14 mouse cellular contexts compared by ENCODE assay signal in genomic region chr9:102543761-102544115, GRCm38 (mm10). TPM values are rescaled to one million over a fixed set of nuclear protein-coding genes. Genes with fewer than 3 reads are reported as not detected.
A peak's percentile ranks its signal among the peaks of the same experiment; 100 is the strongest.
DNase-seq lines count a peak whose midpoint lies in the region; ATAC-seq and TF ChIP-seq lines count a peak whose summit lies in the region.
"Had no signal": no experiment of that assay in that cellular context is flagged by ENCODE, and none has a peak within 500 bp of the region (broad histone marks: within the 10 kb centered on the region; RNA-seq: fewer than 3 reads in every experiment).

No protein-coding gene starts in this region.

- H3K36me3 ChIP-seq in lung, embryonic 15.5 days: no peaks in the 10 kb centered on the region
- no peaks in the 10 kb centered on the region for H3K36me3 ChIP-seq in forebrain, embryonic 14.5 days (ENCODE audit: control insufficient read depth, insufficient read depth, low read length)
- H3K36me3 ChIP-seq in hindbrain, embryonic 15.5 days: no peaks in the 10 kb centered on the region
- H3K36me3 ChIP-seq in neural tube, embryonic 12.5 days: no peaks in the 10 kb centered on the region
- H3K36me3 ChIP-seq in intestine, embryonic 16.5 days (ENCODE audit: control insufficient read depth, insufficient read depth, low read length): no peaks in the 10 kb centered on the region
- H3K36me3 ChIP-seq: embryonic facial prominence, embryonic 12.5 days; liver, embryonic 15.5 days had no signal

- no peak overlapping the region for H3K27ac ChIP-seq in lung, embryonic 15.5 days
- H3K27ac ChIP-seq in forebrain, embryonic 14.5 days (ENCODE audit: low read depth, low read length): peak overlapping the region; percentile 92
- H3K27ac ChIP-seq in hindbrain, embryonic 15.5 days (replicated peaks): peak overlapping the region; percentile 96
- H3K27ac ChIP-seq in neural tube, embryonic 12.5 days: no peak overlapping the region
- no peak overlapping the region for H3K27ac ChIP-seq in intestine, embryonic 16.5 days (ENCODE audit: low read length)
- H3K27ac ChIP-seq: embryonic facial prominence, embryonic 12.5 days; liver, embryonic 15.5 days had no signal

- 46% methylated on average over 2 of the region's 2 CpGs for WGBS in lung, embryonic 15.5 days
- WGBS in forebrain, embryonic 14.5 days: 21% methylated on average over 2 of the region's 2 CpGs
- 10% methylated on average over 2 of the region's 2 CpGs for WGBS in hindbrain, embryonic 15.5 days
- WGBS in neural tube, embryonic 12.5 days: 34% methylated on average over 2 of the region's 2 CpGs
- WGBS in intestine, embryonic 16.5 days: 68% methylated on average over 2 of the region's 2 CpGs
- 73% methylated on average over 2 of the region's 2 CpGs for WGBS in lung, adult 2 months

- no peak overlapping the region for H3K4me2 ChIP-seq in lung, embryonic 15.5 days
- H3K4me2 ChIP-seq in forebrain, embryonic 14.5 days (ENCODE audit: low read length): peak overlapping the region; percentile 56
- H3K4me2 ChIP-seq in hindbrain, embryonic 15.5 days: no peak overlapping the region; the same call in 1 of the 2 replicates
- no peak overlapping the region for H3K4me2 ChIP-seq in neural tube, embryonic 12.5 days (replicated peaks)
- no peak overlapping the region for H3K4me2 ChIP-seq in intestine, embryonic 16.5 days (ENCODE audit: low read depth, low read length)
- H3K4me2 ChIP-seq: liver, embryonic 15.5 days had no signal

- H3K4me1 ChIP-seq in lung, embryonic 15.5 days: peaks cover 19% of the 10 kb centered on the region
- peaks cover 31% of the 10 kb centered on the region for H3K4me1 ChIP-seq in forebrain, embryonic 14.5 days (ENCODE audit: control insufficient read depth, insufficient read depth, low read length)
- H3K4me1 ChIP-seq in hindbrain, embryonic 15.5 days (replicated peaks): peaks cover 46% of the 10 kb centered on the region
- peaks cover 27% of the 10 kb centered on the region for H3K4me1 ChIP-seq in neural tube, embryonic 12.5 days
- H3K4me1 ChIP-seq in intestine, embryonic 16.5 days (ENCODE audit: control insufficient read depth, insufficient read depth, low read length): peaks cover 7% of the 10 kb centered on the region
- H3K4me1 ChIP-seq in lung, adult 2 months (ENCODE audit: control insufficient read depth, insufficient read depth, low read length): no peaks in the 10 kb centered on the region
- H3K4me1 ChIP-seq: liver, embryonic 15.5 days had no signal

- H3K9me3 ChIP-seq in lung, embryonic 15.5 days: no peaks in the 10 kb centered on the region
- H3K9me3 ChIP-seq in forebrain, embryonic 14.5 days (replicated peaks; ENCODE audit: control insufficient read depth, low read length): no peaks in the 10 kb centered on the region
- no peaks in the 10 kb centered on the region for H3K9me3 ChIP-seq in hindbrain, embryonic 15.5 days
- no peaks in the 10 kb centered on the region for H3K9me3 ChIP-seq in neural tube, embryonic 12.5 days
- H3K9me3 ChIP-seq in intestine, embryonic 16.5 days (ENCODE audit: control insufficient read depth, low read length): no peaks in the 10 kb centered on the region
- H3K9me3 ChIP-seq: embryonic facial prominence, embryonic 12.5 days; liver, embryonic 15.5 days had no signal

- TF ChIP-seq CTCF in lung, adult 2 months (IDR thresholded peaks at IDR 0.05; ENCODE audit: insufficient read depth, low read length): no peak

- no peak for TF ChIP-seq POLR2A in lung, adult 2 months (IDR thresholded peaks at IDR 0.05; ENCODE audit: borderline replicate concordance, extremely low read depth, low read depth, low read length)

- no peak for DNase-seq in lung, postnatal 36 days
- peak; percentile 60 for DNase-seq in forebrain, embryonic 14.5 days (ENCODE audit: low spot score)
- no peak for DNase-seq in yolk sac, embryonic 10.5 days (ENCODE audit: low spot score)
- DNase-seq in lung, adult 2 months: no peak
- DNase-seq: heart, postnatal 36 days had no signal

- no peak overlapping the region for H3K4me3 ChIP-seq in lung, embryonic 15.5 days
- H3K4me3 ChIP-seq in forebrain, embryonic 14.5 days (ENCODE audit: low read depth, low read length): no peak overlapping the region
- H3K4me3 ChIP-seq in hindbrain, embryonic 15.5 days: no peak overlapping the region
- H3K4me3 ChIP-seq in neural tube, embryonic 12.5 days: no peak overlapping the region
- no peak overlapping the region for H3K4me3 ChIP-seq in intestine, embryonic 16.5 days (ENCODE audit: low read length)
- no peak overlapping the region for H3K4me3 ChIP-seq in lung, adult 2 months (replicated peaks; ENCODE audit: extremely low read depth, low read depth, low read length)
- H3K4me3 ChIP-seq: liver, embryonic 15.5 days; megakaryocyte, embryonic 14.5 days had no signal

- peak; percentile 15; the same call in 1 of the 2 replicates for ATAC-seq in lung, embryonic 15.5 days (ENCODE audit: borderline replicate concordance, extremely low read depth, low FRiP score, low TSS enrichment)
- peak; percentile 3; the same call in 1 of the 2 replicates for ATAC-seq in forebrain, embryonic 14.5 days
- peak; percentile 36 for ATAC-seq in hindbrain, embryonic 15.5 days (ENCODE audit: low FRiP score, low read depth)
- ATAC-seq in neural tube, embryonic 12.5 days (ENCODE audit: low FRiP score, low read depth): no peak
- no peak for ATAC-seq in intestine, embryonic 16.5 days
- ATAC-seq: CD4-positive, CD25-positive, alpha-beta regulatory T cell, adult 4 months had no signal

- H3K9ac ChIP-seq in lung, embryonic 15.5 days: no peak overlapping the region
- no peak overlapping the region for H3K9ac ChIP-seq in forebrain, embryonic 14.5 days (ENCODE audit: low read length)
- no peak overlapping the region for H3K9ac ChIP-seq in hindbrain, embryonic 15.5 days
- H3K9ac ChIP-seq in neural tube, embryonic 12.5 days: 0 out of 2 replicates have a peak overlapping the region, but pooled peaks have one; percentile 46
- no peak overlapping the region for H3K9ac ChIP-seq in intestine, embryonic 16.5 days (ENCODE audit: low read depth, low read length)
- H3K9ac ChIP-seq: embryonic facial prominence, embryonic 12.5 days; liver, embryonic 15.5 days had no signal

- H3K27me3 ChIP-seq in lung, embryonic 15.5 days: peaks cover 20% of the 10 kb centered on the region; the same call in 1 of the 2 replicates
- H3K27me3 ChIP-seq in forebrain, embryonic 14.5 days (replicated peaks; ENCODE audit: control insufficient read depth, insufficient read depth, low read length): 0 out of 2 replicates have a peak, but pooled peaks cover 9% of the 10 kb centered on the region
- peaks cover 4% of the 10 kb centered on the region; the same call in 1 of the 2 replicates for H3K27me3 ChIP-seq in hindbrain, embryonic 15.5 days
- H3K27me3 ChIP-seq in neural tube, embryonic 12.5 days (replicated peaks): peaks cover 11% of the 10 kb centered on the region
- H3K27me3 ChIP-seq in intestine, embryonic 16.5 days (replicated peaks; ENCODE audit: control insufficient read depth, insufficient read depth, low read length): peaks cover 5% of the 10 kb centered on the region

RNA-seq across cellular contexts. Expression of gene Ky, which starts 38.2 kb away (rescaled TPM):
- polyA plus RNA-seq in lung, embryonic 15.5 days (2015; fragmentation: Nextera tagmentation; extraction: Ambion mirVana): 0.15 and 0.36 TPM in 2 replicates
- 0.30 and 0.31 TPM in 2 replicates for polyA plus RNA-seq in forebrain, embryonic 14.5 days (2014; fragmentation: Nextera tagmentation; extraction: Ambion mirVana)
- polyA plus RNA-seq in hindbrain, embryonic 15.5 days (2015; fragmentation: Nextera tagmentation; extraction: Ambion mirVana): 1.2 and 1.5 TPM in 2 replicates
- polyA plus RNA-seq in neural tube, embryonic 12.5 days (2016; fragmentation: Nextera tagmentation; extraction: Ambion mirVana): 0.24 and 0.31 TPM in 2 replicates
- polyA plus RNA-seq in intestine, embryonic 16.5 days (2015; fragmentation: Nextera tagmentation; extraction: Ambion mirVana): 0.34 TPM in 2 replicates
- 1.9 and 2.9 TPM in 2 replicates for polyA plus RNA-seq in lung, adult 2 months (2012; rRNA removed)
- polyA plus RNA-seq: kidney, embryonic 14.5 days had no signal

Comparison
In these comparisons a context has a peak if more than half of its experiments do, and no peak if none do; other contexts are left out.
1. ATAC-seq: peak in lung, embryonic 15.5 days (single experiment), forebrain, embryonic 14.5 days (single experiment) and hindbrain, embryonic 15.5 days (single experiment); none in neural tube, embryonic 12.5 days (single experiment) and intestine, embryonic 16.5 days (single experiment).
2. H3K27ac ChIP-seq: peak in forebrain, embryonic 14.5 days (single experiment) and hindbrain, embryonic 15.5 days (single experiment); none in lung, embryonic 15.5 days (single experiment), neural tube, embryonic 12.5 days (single experiment) and intestine, embryonic 16.5 days (single experiment).